Mouse (Mus musculus) CH12.LX (cell line): ENCODE measurements around the gene Dbh. TPM values are rescaled to one million over a fixed set of nuclear protein-coding genes. Genes with fewer than 3 reads are reported as not detected.

ENCODE experiments used
- DNase-seq: peaks from one replicate; pipeline ENCODE4 v3.0.0-alpha.2; 2013; ENCODE audit errors: extremely low read depth
- H3K27ac ChIP-seq: 2 replicates; pipeline ENCODE4 v1.5.1; 2012; ENCODE audit warnings: low read depth, mild to moderate bottlenecking, control low read depth, moderate library complexity; ENCODE audit not compliant: insufficient read depth
- H3K27me3 ChIP-seq: replicated peaks from 2 replicates; pipeline ENCODE3; 2012; ENCODE audit warnings: inconsistent platforms
- H3K36me3 ChIP-seq, 2 experiments: replicated peaks in 1 of 2; 2 replicates each; pipeline versions ENCODE3 to v1.6.1; 2012; ENCODE audit warnings: inconsistent platforms in 1 of 2, low read length in 1 of 2, mild to moderate bottlenecking in 1 of 2, mixed read lengths in 1 of 2, moderate library complexity in 1 of 2; ENCODE audit not compliant: control insufficient read depth in 1 of 2, insufficient read depth in 1 of 2
- H3K4me1 ChIP-seq, 2 experiments: 2 replicates each; pipeline ENCODE4 v1.6.1; 2012; ENCODE audit warnings: inconsistent platforms in 1 of 2, moderate library complexity in 1 of 2; ENCODE audit not compliant: insufficient read depth in 2 of 2, control insufficient read depth in 1 of 2
- H3K4me2 ChIP-seq: 2 replicates; pipeline ENCODE4 v1.6.1; 2012; ENCODE audit warnings: low read depth, mild to moderate bottlenecking, control low read depth; ENCODE audit not compliant: poor library complexity, insufficient read depth, severe bottlenecking
- H3K4me3 ChIP-seq, 3 experiments: fragments of 150-350 bp in 1 of 3; sonication (generic) in 1 of 3; replicated peaks in 1 of 3; 2 replicates each; pipeline versions ENCODE3 to v1.5.1; 2011 to 2012; ENCODE audit warnings: low read depth in 2 of 3, low read length in 2 of 3, mild to moderate bottlenecking in 2 of 3, moderate library complexity in 2 of 3, control low read depth in 1 of 3, improper control_type of control experiment in 1 of 3, inconsistent platforms in 1 of 3, mixed read lengths in 1 of 3; ENCODE audit not compliant: poor library complexity in 1 of 3
- H3K79me2 ChIP-seq: replicated peaks from 2 replicates; pipeline ENCODE4 v1.6.1; 2012; ENCODE audit warnings: mild to moderate bottlenecking, moderate library complexity; ENCODE audit not compliant: control insufficient read depth, poor library complexity, insufficient read depth, severe bottlenecking; ENCODE audit errors: extremely low read depth
- H3K9ac ChIP-seq: 2 replicates; pipeline ENCODE4 v1.6.1; 2012; ENCODE audit warnings: low read depth, mild to moderate bottlenecking, control low read depth, moderate library complexity; ENCODE audit not compliant: insufficient read depth
- H3K9me3 ChIP-seq: replicated peaks from 2 replicates; pipeline ENCODE3; 2012; ENCODE audit warnings: low read length, inconsistent platforms, mixed read lengths
- BHLHE40 ChIP-seq: IDR thresholded peaks from 2 replicates; pipeline ENCODE4 v1.6.1; 2011; ENCODE audit warnings: mild to moderate bottlenecking, low read depth, low read length, improper control_type of control experiment
- CHD2 ChIP-seq: IDR thresholded peaks from 2 replicates; pipeline ENCODE4 v1.6.1; 2011; ENCODE audit warnings: low read length, improper control_type of control experiment
- E2F4 ChIP-seq: IDR thresholded peaks from 2 replicates; pipeline ENCODE4 v1.6.1; 2011; ENCODE audit warnings: low read depth, low read length, improper control_type of control experiment; ENCODE audit not compliant: insufficient replicate concordance
- ELF1 ChIP-seq: IDR thresholded peaks from 2 replicates; pipeline ENCODE4 v1.6.1; 2014; ENCODE audit warnings: low read depth, mild to moderate bottlenecking, inconsistent platforms, low read length, improper control_type of control experiment
- EP300 ChIP-seq: IDR thresholded peaks from 2 replicates; pipeline ENCODE4 v1.6.1; 2011; ENCODE audit warnings: low read length, improper control_type of control experiment
- ETS1 ChIP-seq: conservative IDR thresholded peaks from 2 replicates; pipeline ENCODE4 v1.6.1; 2012; ENCODE audit warnings: low read depth, mild to moderate bottlenecking, inconsistent platforms, low read length, improper control_type of control experiment, moderate library complexity
- IRF4 ChIP-seq: IDR thresholded peaks from 2 replicates; pipeline ENCODE4 v1.6.1; 2014; ENCODE audit warnings: low read depth, mild to moderate bottlenecking, inconsistent platforms, low read length, improper control_type of control experiment
- KAT2A ChIP-seq: IDR thresholded peaks from 2 replicates; pipeline ENCODE4 v1.6.1; 2012; ENCODE audit warnings: low read length, improper control_type of control experiment, inconsistent platforms; ENCODE audit not compliant: insufficient replicate concordance
- MAX ChIP-seq: IDR thresholded peaks from 2 replicates; pipeline ENCODE4 v1.6.1; 2011; ENCODE audit warnings: low read length, improper control_type of control experiment
- MEF2A ChIP-seq: IDR thresholded peaks from 2 replicates; pipeline ENCODE4 v1.6.1; 2014; ENCODE audit warnings: low read depth, mild to moderate bottlenecking, inconsistent platforms, low read length, improper control_type of control experiment, borderline replicate concordance
- SIN3A ChIP-seq: IDR thresholded peaks from 2 replicates; pipeline ENCODE4 v1.6.1; 2012; ENCODE audit warnings: low read length, improper control_type of control experiment, inconsistent platforms
- TCF12 ChIP-seq: IDR thresholded peaks from 2 replicates; pipeline ENCODE4 v1.6.1; 2014; ENCODE audit warnings: low read depth, mild to moderate bottlenecking, inconsistent platforms, low read length, improper control_type of control experiment
- USF1 ChIP-seq: IDR thresholded peaks from 2 replicates; pipeline ENCODE4 v1.6.1; 2014; ENCODE audit warnings: low read depth, mild to moderate bottlenecking, inconsistent platforms, low read length, improper control_type of control experiment
- ZKSCAN1 ChIP-seq: IDR thresholded peaks from 2 replicates; pipeline ENCODE4 v1.6.1; 2012; ENCODE audit warnings: low read depth, inconsistent platforms, low read length, improper control_type of control experiment, borderline replicate concordance
- ZNF384 ChIP-seq: IDR thresholded peaks from 2 replicates; pipeline ENCODE4 v1.6.1; 2012; ENCODE audit warnings: low read depth, low read length, improper control_type of control experiment, inconsistent platforms
- dilution Hi-C: fragments of 300-500 bp; cut with MboI; formaldehyde crosslinking; loops from 2 replicates; pipeline ENCODE4 v1.14.3; 2020; ENCODE audit warnings: low sequenced_read_pairs; ENCODE audit not compliant: extremely low pct_unique_long_range_greater_than_20kb, extremely low pct_ligation_motif_present
- in situ Hi-C: fragments of 300-500 bp; cut with MboI; formaldehyde crosslinking; loops from 3 replicates; pipeline ENCODE4 v1.14.3; 2019; ENCODE audit warnings: low sequenced_read_pairs, low pct_ligation_motif_present, low pct_unique_long_range_greater_than_20kb, mixed read lengths
- polyA plus RNA-seq: library from polyadenylated mRNA; unstranded; fragments of >175 nt; gene quantifications from 2 replicates; pipeline ENCODE4 v1.2.1, GENCODE M21; 2012; ENCODE audit warnings: low read depth; ENCODE audit not compliant: insufficient read length
- total RNA-seq, 2 experiments: library from RNA; depleted of rRNA; stranded (reverse); fragments of 300-350 nt in 1 of 2; fragments of >200 nt in 1 of 2; gene quantifications; 2 replicates each; pipeline ENCODE4 v1.2.3; 2012 to 2014

Dbh gene
- total and polyA plus RNA-seq, 3 experiments = not detected

- H3K27ac ChIP-seq = no peak overlapping the region
- H3K4me3 ChIP-seq = no peak overlapping the region
- H3K9me3 ChIP-seq = no peaks in the 10 kb centered on the region
- H3K36me3 ChIP-seq = no peaks in the 10 kb centered on the region
- in situ Hi-C loops = loop anchor here (5.0 to 25.0 kb wide), 3 partner anchors 155 to 570 kb away; partner anchors contain the start of genes Adamtsl2 and Lcn4
- H3K79me2 ChIP-seq = no peaks in the 10 kb centered on the region
- peaks cover 14 to 58% of the 10 kb centered on the region in 2 experiments for H3K4me1 ChIP-seq
- dilution Hi-C loops = no loop called here
- no peak overlapping the region for H3K9ac ChIP-seq
- peak; percentile 93 for DNase-seq
- peaks cover 25% of the 10 kb centered on the region for H3K27me3 ChIP-seq
- TF ChIP-seq EP300 (peak; percentile 78), SIN3A (no peak), MEF2A (peak; percentile 80), USF1 (no peak), E2F4 (no peak), KAT2A (peak; percentile 67; the same call in 1 of the 2 replicates), ZKSCAN1 (no peak), TCF12 (peak; percentile 44; the same call in 1 of the 2 replicates), ETS1 (peak; percentile 67), IRF4 (peak; percentile 64), CHD2 (peak; percentile 73), BHLHE40 (peak; percentile 64), ZNF384 (no peak), MAX (0 out of 2 replicates have a peak, but pooled peaks have one; percentile 30), ELF1 (0 out of 2 replicates have a peak, but pooled peaks have one; percentile 16)
- 0 out of 2 replicates have a peak overlapping the region, but pooled peaks have one; percentile 17 for H3K4me2 ChIP-seq
Observed at GRCm38 (mm10) chr2:27232376-27232775, 67.3 kb downstream of the Dbh start.

Other genes with a start within 250 kb of the Dbh start
- gene Surf2, start 248.9 kb upstream of the Dbh start, total RNA-seq (2012; rRNA removed) = 28.7 and 36.9 TPM in 2 replicates
- 39.9 and 43.9 TPM in 2 replicates for gene Surf2, start 248.9 kb upstream of the Dbh start, total RNA-seq (2014; rRNA removed)
- gene Surf2, start 248.9 kb upstream of the Dbh start, polyA plus RNA-seq = 74.5 and 77.1 TPM in 2 replicates
- gene Surf1, start 248.7 kb upstream of the Dbh start, total RNA-seq (2012; rRNA removed) = 58.7 and 64.6 TPM in 2 replicates
- 43.4 and 48.1 TPM in 2 replicates for gene Surf1, start 248.7 kb upstream of the Dbh start, total RNA-seq (2014; rRNA removed)
- 83.9 and 86.9 TPM in 2 replicates for gene Surf1, start 248.7 kb upstream of the Dbh start, polyA plus RNA-seq
- gene Surf4, start 231.3 kb upstream of the Dbh start, total RNA-seq (2012; rRNA removed) = 140 and 168 TPM in 2 replicates
- gene Surf4, start 231.3 kb upstream of the Dbh start, total RNA-seq (2014; rRNA removed) = 99.2 and 109 TPM in 2 replicates
- 143 and 161 TPM in 2 replicates for gene Surf4, start 231.3 kb upstream of the Dbh start, polyA plus RNA-seq
- 0.08 and 0.13 TPM in 2 replicates for gene Stkld1, start 231.2 kb upstream of the Dbh start, total RNA-seq (2012; rRNA removed)
- 0.19 TPM in 1 of 2 replicates, not detected in the other for gene Stkld1, start 231.2 kb upstream of the Dbh start, total RNA-seq (2014; rRNA removed)
- 0.29 and 0.33 TPM in 2 replicates for gene Stkld1, start 231.2 kb upstream of the Dbh start, polyA plus RNA-seq
- 53.6 and 66.4 TPM in 2 replicates for gene Rexo4, start 200.8 kb upstream of the Dbh start, total RNA-seq (2012; rRNA removed)
- 67.2 and 69.1 TPM in 2 replicates for gene Rexo4, start 200.8 kb upstream of the Dbh start, total RNA-seq (2014; rRNA removed)
- 74.8 and 83.4 TPM in 2 replicates for gene Rexo4, start 200.8 kb upstream of the Dbh start, polyA plus RNA-seq
- 0.13 and 0.17 TPM in 2 replicates for gene Adamts13, start 191.8 kb upstream of the Dbh start, total RNA-seq (2012; rRNA removed)
- gene Adamts13, start 191.8 kb upstream of the Dbh start, total RNA-seq (2014; rRNA removed) = not detected in 2 replicates
- 0.17 TPM in 1 of 2 replicates, not detected in the other for gene Adamts13, start 191.8 kb upstream of the Dbh start, polyA plus RNA-seq
- gene Cacfd1, start 155.3 kb upstream of the Dbh start, total RNA-seq (2012; rRNA removed) = 9.9 and 10.3 TPM in 2 replicates
- gene Cacfd1, start 155.3 kb upstream of the Dbh start, total RNA-seq (2014; rRNA removed) = 5.4 and 6.4 TPM in 2 replicates
- 18.8 and 20.2 TPM in 2 replicates for gene Cacfd1, start 155.3 kb upstream of the Dbh start, polyA plus RNA-seq
- 49.8 and 55.9 TPM in 2 replicates for gene Slc2a6, start 137.2 kb upstream of the Dbh start, total RNA-seq (2012; rRNA removed)
- 37.3 and 43.3 TPM in 2 replicates for gene Slc2a6, start 137.2 kb upstream of the Dbh start, total RNA-seq (2014; rRNA removed)
- gene Slc2a6, start 137.2 kb upstream of the Dbh start, polyA plus RNA-seq = 17.1 and 22.1 TPM in 2 replicates
- gene Mymk, start 93.1 kb upstream of the Dbh start, total RNA-seq (2012; rRNA removed) = not detected in 2 replicates
- not detected in 2 replicates for gene Mymk, start 93.1 kb upstream of the Dbh start, total RNA-seq (2014; rRNA removed)
- not detected in 2 replicates for gene Mymk, start 93.1 kb upstream of the Dbh start, polyA plus RNA-seq
- 0.13 TPM in 1 of 2 replicates, not detected in the other for gene Adamtsl2, start 85.9 kb upstream of the Dbh start, total RNA-seq (2012; rRNA removed)
- not detected in 2 replicates for gene Adamtsl2, start 85.9 kb upstream of the Dbh start, total RNA-seq (2014; rRNA removed)
- gene Adamtsl2, start 85.9 kb upstream of the Dbh start, polyA plus RNA-seq = not detected in 2 replicates
- gene Fam163b, start 22.7 kb upstream of the Dbh start, total RNA-seq (2012; rRNA removed) = not detected in 2 replicates
- not detected in 2 replicates for gene Fam163b, start 22.7 kb upstream of the Dbh start, total RNA-seq (2014; rRNA removed)
- not detected in 2 replicates for gene Fam163b, start 22.7 kb upstream of the Dbh start, polyA plus RNA-seq
- not detected in 2 replicates for gene Sardh, start 83.1 kb downstream of the Dbh start, total RNA-seq (2012; rRNA removed)
- gene Sardh, start 83.1 kb downstream of the Dbh start, total RNA-seq (2014; rRNA removed) = 0.35 TPM in 1 of 2 replicates, not detected in the other
- gene Sardh, start 83.1 kb downstream of the Dbh start, polyA plus RNA-seq = 0.13 and 0.34 TPM in 2 replicates